Mouse (Mus musculus) gastrocnemius, postnatal 10 days (tissue): ENCODE data around the gene Gm47959. TPM values are rescaled to one million over a fixed set of nuclear protein-coding genes. Genes with fewer than 3 reads are reported as not detected.

Source experiments
- DNase-seq: peaks from one replicate; pipeline ENCODE4 v3.0.0; 2021; ENCODE audit warnings: mixed read lengths
- total RNA-seq, 2 experiments: library from RNA; stranded (reverse); gene quantifications; 2 replicates each; pipeline ENCODE4 v1.2.3; 2021

The Gm47959 gene
- total RNA-seq, 2 experiments from 2014 or later = not detected

DNA sequence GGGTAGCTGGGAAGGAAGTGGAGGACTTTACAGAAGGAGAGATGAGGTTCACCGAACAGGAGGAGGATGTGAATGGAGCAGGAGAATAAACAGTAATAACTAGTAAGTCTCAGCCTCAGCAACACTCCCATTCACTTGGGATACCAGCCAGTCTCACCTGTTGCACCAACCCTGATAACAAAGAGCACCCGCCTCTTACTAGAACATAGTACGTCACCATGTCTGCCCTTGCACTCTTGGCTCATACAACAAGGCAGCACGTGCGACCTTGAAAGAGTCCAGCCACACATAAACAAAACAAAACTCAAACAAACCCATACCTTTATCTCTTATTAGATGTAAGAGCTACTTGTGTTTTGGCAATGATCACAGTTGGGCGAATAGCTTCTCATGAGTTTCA is 32.2 kb downstream of the Gm47959 start:
- DNase-seq = no peak

DNA sequence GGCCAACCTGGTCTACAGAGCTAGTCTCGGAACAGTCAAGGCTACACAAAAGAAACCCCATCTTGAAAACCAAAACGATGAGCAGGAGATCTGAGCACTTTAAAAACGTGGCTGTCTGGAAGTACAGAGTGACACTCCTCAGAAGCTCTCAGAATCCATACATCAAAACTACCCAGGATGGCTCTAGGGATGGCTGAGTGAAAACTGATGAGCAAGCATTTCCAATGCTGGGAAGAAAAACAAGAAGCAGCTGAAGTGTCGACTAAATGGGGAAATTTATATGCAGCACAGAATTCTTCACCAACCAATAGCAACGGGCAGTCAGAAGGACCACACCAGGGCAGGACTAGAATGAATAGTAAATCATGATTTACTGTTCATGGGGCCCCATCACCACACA is 34.2 kb downstream of the Gm47959 start:
- no peak for DNase-seq

DNA sequence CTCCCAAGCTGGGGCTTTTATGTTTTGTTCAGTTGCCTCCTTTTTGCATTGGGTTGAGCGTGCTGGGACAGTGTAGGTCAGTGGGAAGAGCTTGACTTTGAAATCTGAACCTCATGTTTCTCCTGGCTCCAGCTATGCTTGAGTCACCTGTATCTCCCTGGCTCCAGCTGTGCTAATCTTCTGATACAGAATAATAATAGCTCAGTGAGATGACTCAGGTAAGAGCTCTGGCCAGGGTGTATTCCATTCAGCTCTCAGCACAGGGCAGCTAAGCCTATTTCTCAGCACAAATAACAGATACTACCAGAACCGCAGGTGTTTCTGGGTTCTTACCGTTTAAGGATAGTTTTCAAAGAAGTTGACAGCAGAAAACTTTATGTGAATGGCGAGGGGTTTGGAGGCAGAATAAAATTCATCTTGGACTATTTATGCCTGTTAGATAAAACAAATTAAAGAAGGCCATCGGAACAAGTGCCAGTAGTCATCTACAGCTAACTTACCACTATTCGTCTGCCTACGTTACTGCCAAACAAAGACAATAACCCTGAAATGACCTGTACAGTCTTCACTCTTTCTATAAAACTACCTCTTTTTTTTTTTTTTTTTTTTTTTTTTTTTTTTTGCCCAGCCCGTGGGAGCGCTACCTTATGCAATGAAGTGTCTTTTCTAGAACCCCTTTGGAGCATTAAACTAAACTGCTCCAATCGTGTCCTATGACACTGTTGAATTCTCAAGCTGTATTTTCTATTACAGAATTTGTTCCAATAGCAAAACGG is 36.7 kb downstream of the Gm47959 start:
- no peak for DNase-seq

DNA sequence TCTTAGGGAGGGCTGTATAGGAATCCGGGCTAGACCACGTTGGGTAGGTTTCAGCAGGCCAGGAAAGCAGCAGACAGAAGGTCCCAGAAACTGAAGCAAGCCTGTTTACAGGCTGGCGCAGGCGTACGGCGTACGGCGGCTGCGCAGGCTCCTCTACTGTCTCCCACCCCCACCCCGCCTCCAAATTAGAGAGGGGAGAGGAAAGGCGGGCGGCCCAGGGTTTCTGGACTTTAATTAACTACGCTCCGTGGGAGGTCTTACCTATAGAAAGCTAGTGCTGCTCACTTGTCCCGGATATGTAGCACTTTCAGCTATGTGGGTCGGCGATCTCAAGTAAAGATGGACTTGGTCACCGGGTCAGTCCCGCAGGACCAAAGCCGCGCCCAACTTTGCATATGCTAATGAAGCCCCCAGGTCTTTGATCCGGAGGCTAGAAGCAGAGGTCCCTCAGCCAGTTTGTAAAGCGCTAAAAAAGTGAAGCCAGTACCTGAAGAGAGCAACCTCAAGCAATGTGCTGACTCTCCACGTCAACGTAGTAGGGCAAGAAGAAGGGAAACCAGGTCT is 37.8 kb downstream of the Gm47959 start, which contains the start of gene Slc19a3:
Slc19a3 (minus strand) TSS at position 340 of the 564 bp plus-strand sequence.
- no peak for DNase-seq

DNA sequence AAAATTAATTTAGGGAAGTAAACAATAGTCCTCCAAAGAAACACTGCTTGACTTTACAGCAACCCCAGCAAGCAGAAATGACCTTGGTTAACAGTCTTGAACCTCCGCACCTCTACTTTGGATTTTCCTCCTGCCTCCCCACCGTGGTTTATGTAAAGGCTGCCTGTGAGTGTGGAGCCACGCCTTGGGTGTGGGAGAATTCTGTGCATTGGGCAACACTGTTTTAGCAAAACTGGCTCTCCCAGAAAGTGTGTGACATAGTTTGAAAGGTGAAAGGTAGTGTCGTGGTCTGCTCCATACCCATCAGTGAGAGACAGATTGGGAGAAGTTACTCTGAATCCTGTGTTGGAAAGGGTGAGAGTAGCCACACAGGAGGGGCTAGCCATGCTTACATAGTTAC is 38.7 kb downstream of the Gm47959 start:
- DNase-seq = no peak

DNA sequence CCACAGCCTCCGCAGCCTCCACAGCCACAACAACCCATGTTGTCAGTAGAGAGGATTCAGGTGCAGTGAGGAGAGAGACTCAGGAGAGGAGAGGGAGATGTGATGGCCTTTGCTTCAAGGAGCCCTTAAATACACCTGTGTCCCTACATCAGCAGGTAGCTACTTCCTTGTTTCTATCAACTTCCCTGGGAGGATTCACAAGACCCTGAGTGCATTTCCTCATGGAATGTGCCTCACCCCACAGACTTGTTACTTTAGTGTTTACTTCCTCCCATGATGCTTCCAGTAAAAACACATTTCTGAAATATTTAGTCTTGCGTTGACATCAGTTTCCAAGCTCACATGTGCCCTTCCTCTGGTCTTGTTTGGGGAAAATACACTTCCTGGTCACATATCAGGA is 42.0 kb downstream of the Gm47959 start, which contains the start of gene Krtap28-10:
Krtap28-10 (minus strand) TSS at position 101 of the 400 bp plus-strand sequence.
- DNase-seq = no peak

DNA sequence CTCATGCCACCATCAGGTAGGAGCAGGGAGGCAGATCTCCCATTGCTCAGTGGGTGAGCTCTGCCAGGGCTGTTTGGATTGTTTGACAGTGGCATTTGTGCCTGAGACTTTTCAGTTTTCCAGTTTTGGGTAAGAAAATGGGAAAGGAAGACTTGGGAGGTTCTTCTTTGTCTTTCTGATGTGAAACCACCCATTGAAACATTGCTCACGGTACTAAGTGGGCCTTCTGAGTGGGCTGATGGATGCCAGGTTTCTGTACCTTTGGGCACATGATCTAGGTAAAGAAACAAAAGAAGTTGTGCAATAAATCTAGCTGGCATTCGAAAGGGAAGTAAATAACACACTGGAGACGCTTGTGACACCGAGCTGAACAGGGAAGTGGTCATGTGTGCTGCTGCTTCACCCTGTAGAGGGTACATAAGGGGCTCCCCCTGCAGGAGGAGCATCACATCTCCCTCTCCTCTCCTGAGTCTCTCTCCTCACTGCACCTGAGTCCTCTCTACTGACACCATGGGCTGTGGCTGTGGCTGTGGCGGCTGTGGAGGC is 44.6 kb downstream of the Gm47959 start, which contains the start of gene Gm47969:
Gm47969 (plus strand) TSS at position 51 of the 546 bp plus-strand sequence.
- no peak for DNase-seq

Other genes starting within 250 kb of the Gm47959 start
- not detected for gene Tm4sf20, start 232.1 kb upstream of the Gm47959 start, total RNA-seq
- not detected for gene Gm47791, start 229.3 kb upstream of the Gm47959 start, total RNA-seq
- 10 to 100 TPM; 27.0 to 29.4 TPM for gene Agfg1, start 161.1 kb upstream of the Gm47959 start, total RNA-seq
- gene A030005L19Rik, start 87.2 kb upstream of the Gm47959 start, total RNA-seq = under 1 TPM in 1 of 2 experiments, not detected in 1; 0.31 TPM
- gene A030014E15Rik, start 75.6 kb upstream of the Gm47959 start, total RNA-seq = not detected
- gene Gm6217, start 69.1 kb upstream of the Gm47959 start, total RNA-seq = not detected
- gene A030003K21Rik, start 57.2 kb upstream of the Gm47959 start, total RNA-seq = not detected
- gene Gm7544, start 44.5 kb upstream of the Gm47959 start, total RNA-seq = not detected
- gene Gm47955, start 40.3 kb upstream of the Gm47959 start, total RNA-seq = not detected
- gene Slc19a3, start 37.9 kb downstream of the Gm47959 start, total RNA-seq = under 1 TPM in 1 of 2 experiments, not detected in 1; 0.16 TPM
- gene Krtap28-10, start 41.9 kb downstream of the Gm47959 start, total RNA-seq = not detected
- not detected for gene Gm47969, start 44.4 kb downstream of the Gm47959 start, total RNA-seq
- gene A030005K14Rik, start 58.8 kb downstream of the Gm47959 start, total RNA-seq = not detected
- not detected for gene Krtap28-13, start 60.4 kb downstream of the Gm47959 start, total RNA-seq
- gene Ccl20, start 116.2 kb downstream of the Gm47959 start, total RNA-seq = not detected
- not detected for gene Daw1, start 159.2 kb downstream of the Gm47959 start, total RNA-seq